10 mouse cellular contexts compared by ENCODE assay signal in the genomic region with DNA sequence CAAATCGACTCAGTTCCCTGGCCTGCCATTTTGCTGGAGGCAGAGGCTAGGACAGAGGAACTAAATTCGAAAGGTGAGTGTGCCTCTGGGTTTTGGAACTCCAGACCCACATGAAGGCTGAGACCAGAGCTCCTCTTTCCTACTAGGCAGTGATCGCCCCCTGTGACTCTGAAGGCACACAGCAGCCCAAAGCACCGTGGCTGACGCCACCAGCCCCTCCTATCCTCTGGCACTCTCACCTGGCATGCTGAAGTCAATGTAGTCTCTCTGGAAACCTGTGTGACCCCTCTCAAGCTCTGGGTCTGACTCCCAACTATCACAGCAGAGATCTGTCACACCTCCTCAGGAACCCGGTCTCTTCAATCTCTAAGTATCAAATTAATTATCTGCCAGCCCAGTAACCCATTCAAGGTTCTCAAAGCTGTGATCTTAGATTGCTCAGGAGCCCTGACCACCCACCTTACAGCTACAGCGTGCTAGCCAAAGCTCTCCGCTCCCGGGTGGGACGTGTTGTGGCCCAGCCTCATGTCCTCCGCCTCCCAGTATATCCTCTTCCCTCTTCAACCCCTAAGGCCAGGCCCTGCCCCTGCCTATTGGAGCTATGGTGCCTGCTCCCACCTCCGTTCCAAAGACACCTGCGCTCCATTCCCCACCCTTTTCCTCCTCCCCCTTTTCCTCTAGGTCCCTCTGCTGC. TPM values are rescaled to one million over a fixed set of nuclear protein-coding genes. Genes with fewer than 3 reads are reported as not detected.
A peak's percentile ranks its signal among the peaks of the same experiment; 100 is the strongest.
DNase-seq lines count a peak whose midpoint lies in the region; ATAC-seq and TF ChIP-seq lines count a peak whose summit lies in the region.
"Had no signal": no experiment of that assay in that cellular context is flagged by ENCODE, and none has a peak within 500 bp of the region (broad histone marks: within the 10 kb centered on the region; RNA-seq: fewer than 3 reads in every experiment).

No protein-coding gene starts in this region.

- peak overlapping the region; percentile 70; the same call in 1 of the 2 replicates for H3K9ac ChIP-seq in heart, embryonic 13.5 days
- H3K9ac ChIP-seq in forebrain, embryonic 15.5 days (replicated peaks): peak overlapping the region; percentile 65

- H3K36me3 ChIP-seq in heart, embryonic 13.5 days: no peaks in the 10 kb centered on the region
- no peaks in the 10 kb centered on the region for H3K36me3 ChIP-seq in forebrain, embryonic 15.5 days

- no peak overlapping the region for H3K27ac ChIP-seq in heart, embryonic 13.5 days (replicated peaks)
- H3K27ac ChIP-seq in forebrain, embryonic 15.5 days (replicated peaks): no peak overlapping the region
- H3K27ac ChIP-seq in olfactory bulb, adult 2 months (ENCODE audit: insufficient read depth, low read depth, low read length): peak overlapping the region; percentile 32; the same call in 1 of the 2 replicates

- H3K9me3 ChIP-seq in heart, embryonic 13.5 days: no peaks in the 10 kb centered on the region
- H3K9me3 ChIP-seq in forebrain, embryonic 15.5 days: no peaks in the 10 kb centered on the region

- TF ChIP-seq POLR2A in olfactory bulb, adult 2 months (IDR thresholded peaks at IDR 0.05; ENCODE audit: insufficient read depth, low read depth, low read length): no peak

- no peak for DNase-seq in heart, postnatal 36 days
- DNase-seq in cerebellum, adult 11 months: peak; percentile 27
- DNase-seq in left cerebral cortex, postnatal 36 days (ENCODE audit: low spot score in 2 of 2): peak; percentile 25 to 28
- DNase-seq in spleen, postnatal 36 days (ENCODE audit: low spot score in 2 of 2): no peak
- DNase-seq in c-Kit-positive CD71-positive TER-119-positive erythroid progenitor cells, embryonic 14.5 days (ENCODE audit: low spot score): no peak

- peak overlapping the region; percentile 99 for H3K4me2 ChIP-seq in heart, embryonic 13.5 days
- H3K4me2 ChIP-seq in forebrain, embryonic 15.5 days (replicated peaks): peak overlapping the region; percentile 97

- intact Hi-C loops in heart, postnatal 36 days (cut with DNase I): no loop called here
- intact Hi-C loops in left cerebral cortex, postnatal 36 days (cut with DNase I): no loop called here

- ATAC-seq in heart, embryonic 13.5 days (ENCODE audit: extremely low read depth, insufficient number of reproducible peaks, low FRiP score, low TSS enrichment): peak; percentile 8; the same call in 1 of the 2 replicates
- ATAC-seq in forebrain, embryonic 15.5 days (replicated peaks): peak; percentile 76

- no peak for TF ChIP-seq CTCF in olfactory bulb, adult 2 months (IDR thresholded peaks at IDR 0.05; ENCODE audit: insufficient read depth, low read depth, low read length)

- H3K27me3 ChIP-seq in heart, embryonic 13.5 days (replicated peaks): peaks cover 47% of the 10 kb centered on the region
- no peaks in the 10 kb centered on the region for H3K27me3 ChIP-seq in forebrain, embryonic 15.5 days

- WGBS in heart, embryonic 13.5 days: 8% methylated on average over 13 of the region's 13 CpGs
- WGBS in forebrain, embryonic 15.5 days: 8% methylated on average over 13 of the region's 13 CpGs
- 14% methylated on average over 13 of the region's 13 CpGs for WGBS in olfactory bulb, adult 2 months

- peak overlapping the region; percentile 73 for H3K4me3 ChIP-seq in heart, embryonic 13.5 days
- peak overlapping the region; percentile 77 for H3K4me3 ChIP-seq in forebrain, embryonic 15.5 days
- H3K4me3 ChIP-seq in olfactory bulb, adult 2 months (ENCODE audit: insufficient read depth, low read depth, low read length): peak overlapping the region; percentile 67

- peaks cover 15% of the 10 kb centered on the region for H3K4me1 ChIP-seq in heart, embryonic 13.5 days
- peaks cover 20% of the 10 kb centered on the region for H3K4me1 ChIP-seq in forebrain, embryonic 15.5 days
- peaks cover 10% of the 10 kb centered on the region for H3K4me1 ChIP-seq in olfactory bulb, adult 2 months (ENCODE audit: control insufficient read depth, insufficient read depth, low read length)

RNA-seq across cellular contexts. Expression of gene Hs3st5, which starts 0.4 kb away (rescaled TPM):
- 0.18 and 0.41 TPM in 2 replicates for polyA plus RNA-seq in heart, embryonic 13.5 days (2015; fragmentation: Nextera tagmentation; extraction: Ambion mirVana)
- total RNA-seq in heart, postnatal 36 days (2021): 1 to 10 TPM; 2.4 to 3.3 TPM
- 7.4 and 9.9 TPM in 2 replicates for polyA plus RNA-seq in forebrain, embryonic 15.5 days (2015; fragmentation: Nextera tagmentation; extraction: Ambion mirVana)
- 1 to 10 TPM; 5.9 to 9.2 TPM for total RNA-seq in left cerebral cortex, postnatal 36 days (2021)
- not detected in 2 replicates for polyA plus RNA-seq in olfactory bulb, adult 2 months (2012; ENCODE audit: insufficient read depth, insufficient read length, low replicate concordance, missing spikeins)
- total RNA-seq: MEL had no signal
- polyA plus RNA-seq: testis, adult 2 months had no signal

Comparison
In these comparisons a context has a peak if more than half of its experiments do, and no peak if none do; other contexts are left out.
1. DNase-seq: peak in cerebellum, adult 11 months (single experiment) and left cerebral cortex, postnatal 36 days (2 of 2); none in heart, postnatal 36 days (0 of 2), spleen, postnatal 36 days (0 of 2) and c-Kit-positive CD71-positive TER-119-positive erythroid progenitor cells, embryonic 14.5 days (single experiment).
2. Peak in every context shown above with its lines, with median percentiles within 50 percentile points of each other: H3K4me3 ChIP-seq.